Mouse (Mus musculus) midbrain, postnatal 0 days (tissue): ENCODE measurements around the gene Astn2. TPM values are rescaled to one million over a fixed set of nuclear protein-coding genes. Genes with fewer than 3 reads are reported as not detected.

ENCODE experiments used
- ATAC-seq: fragments of 200-750 bp; cut with Nextera tagmentation; 2 replicates; pipeline ENCODE4 v1.8.0; 2017; ENCODE audit warnings: moderate number of reproducible peaks, mild to moderate bottlenecking, moderate TSS enrichment, moderate library complexity; ENCODE audit not compliant: low FRiP score
- DNase-seq: peaks from one replicate; pipeline ENCODE4 v3.0.0-alpha.2; 2015; ENCODE audit warnings: low spot score
- H3K27ac ChIP-seq: fragments of 300-500 bp; sonication (generic); 2 replicates; pipeline ENCODE4 v1.5.1; 2014; ENCODE audit warnings: low read depth, mild to moderate bottlenecking, low read length, mixed read lengths
- H3K27me3 ChIP-seq: fragments of 300-500 bp; sonication (generic); 2 replicates; pipeline ENCODE4 v1.6.1; 2014; ENCODE audit warnings: low read length, control low read depth, mixed read lengths; ENCODE audit not compliant: insufficient read depth
- H3K36me3 ChIP-seq: fragments of 300-500 bp; sonication (generic); 2 replicates; pipeline ENCODE4 v1.6.1; 2014; ENCODE audit warnings: low read length, control low read depth, mixed read lengths; ENCODE audit not compliant: insufficient read depth
- H3K4me1 ChIP-seq: fragments of 300-500 bp; sonication (generic); 2 replicates; pipeline ENCODE4 v1.6.1; 2014; ENCODE audit warnings: mild to moderate bottlenecking, control low read depth, antibody characterized with exemption, low read length, mixed read lengths; ENCODE audit not compliant: insufficient read depth
- H3K4me2 ChIP-seq: fragments of 300-500 bp; sonication (generic); 2 replicates; pipeline ENCODE4 v1.6.1; 2014; ENCODE audit warnings: low read depth, mild to moderate bottlenecking, low read length, mixed read lengths; ENCODE audit not compliant: poor library complexity, severe bottlenecking
- H3K4me3 ChIP-seq: fragments of 300-500 bp; sonication (generic); 2 replicates; pipeline ENCODE4 v1.5.1; 2014; ENCODE audit warnings: low read depth, mild to moderate bottlenecking, low read length, moderate library complexity
- H3K9ac ChIP-seq: fragments of 300-500 bp; sonication (generic); replicated peaks from 2 replicates; pipeline ENCODE4 v1.6.1; 2014; ENCODE audit warnings: mild to moderate bottlenecking, low read length, moderate library complexity, mixed read lengths; ENCODE audit not compliant: poor library complexity, severe bottlenecking
- H3K9me3 ChIP-seq: fragments of 300-500 bp; sonication (generic); 2 replicates; pipeline ENCODE4 v1.6.1; 2016; ENCODE audit warnings: low read length, control low read depth
- CTCF ChIP-seq: IDR thresholded peaks from 2 replicates; pipeline ENCODE4 v1.5.1; 2016; ENCODE audit warnings: antibody characterized with exemption, mild to moderate bottlenecking
- WGBS: fragments of 180-500 bp; shearing (Covaris S2); extraction: QIAGEN DNeasy Blood & Tissue Kit; methylation state at CpG from one replicate; pipeline ENCODE4 v1.1.7; 2014; 5-methylcytosine and 5-hydroxymethylcytosine counted together
- polyA plus RNA-seq: library from polyadenylated mRNA; unstranded; fragments of >200 nt; fragmentation: Nextera tagmentation; extraction: Ambion mirVana; gene quantifications from 2 replicates; pipeline ENCODE4 v1.2.1, GENCODE M21; 2015
- total RNA-seq: library from RNA; depleted of rRNA; stranded (reverse); fragments of >200 nt; gene quantifications from 2 replicates; pipeline ENCODE4 v1.2.3, GENCODE M21; 2014

The Astn2 gene
- total and polyA plus RNA-seq, 2 experiments from 2014 or later: 2.5 to 34.9 TPM

GRCm38 (mm10) chr4:65976251-65976650 lies 428.2 kb downstream of the Astn2 start:
- no peak overlapping the region for H3K9ac ChIP-seq
- no peak overlapping the region for H3K27ac ChIP-seq
- H3K4me3 ChIP-seq: no peak overlapping the region
- no peaks in the 10 kb centered on the region for H3K9me3 ChIP-seq
- H3K36me3 ChIP-seq: no peaks in the 10 kb centered on the region
- H3K27me3 ChIP-seq: no peaks in the 10 kb centered on the region
- DNase-seq (no peak), ATAC-seq (no peak)
- TF ChIP-seq CTCF: no peak
- 78% methylated on average over 3 of the region's 3 CpGs for WGBS
- H3K4me1 ChIP-seq: no peaks in the 10 kb centered on the region
- no peak overlapping the region for H3K4me2 ChIP-seq

GRCm38 (mm10) chr4:65972395-65972794 lies 432.0 kb downstream of the Astn2 start:
- TF ChIP-seq CTCF: no peak
- Histone ChIP-seq H3K36me3 (no peaks in the 10 kb centered on the region), H3K27ac (no peak overlapping the region), H3K9me3 (no peaks in the 10 kb centered on the region), H3K4me3 (no peak overlapping the region), H3K4me1 (no peaks in the 10 kb centered on the region), H3K27me3 (no peaks in the 10 kb centered on the region), H3K4me2 (no peak overlapping the region), H3K9ac (no peak overlapping the region)
- ATAC-seq: no peak
- WGBS: 95% methylated on average over 1 of the region's 1 CpGs
- no peak for DNase-seq

- Histone ChIP-seq H3K9me3 (no peaks in the 10 kb centered on the region), H3K27me3 (no peaks in the 10 kb centered on the region), H3K4me3 (no peak overlapping the region), H3K4me2 (no peak overlapping the region), H3K27ac (no peak overlapping the region), H3K4me1 (no peaks in the 10 kb centered on the region), H3K9ac (no peak overlapping the region), H3K36me3 (no peaks in the 10 kb centered on the region)
- 76% methylated on average over 2 of the region's 2 CpGs for WGBS
- no peak; the same call in 1 of the 2 replicates for TF ChIP-seq CTCF
- DNase-seq: peak; percentile 38
- ATAC-seq: no peak
Observed at GRCm38 (mm10) chr4:65969318-65969717, 435.1 kb downstream of the Astn2 start.

- Histone ChIP-seq H3K9ac (no peak overlapping the region), H3K27me3 (no peaks in the 10 kb centered on the region), H3K4me1 (no peaks in the 10 kb centered on the region), H3K4me3 (no peak overlapping the region), H3K27ac (no peak overlapping the region), H3K4me2 (no peak overlapping the region), H3K36me3 (no peaks in the 10 kb centered on the region), H3K9me3 (no peaks in the 10 kb centered on the region)
- DNase-seq (no peak), ATAC-seq (no peak)
- no peak for TF ChIP-seq CTCF
- 72% methylated on average over 3 of the region's 3 CpGs for WGBS
Observed at GRCm38 (mm10) chr4:65964604-65965003, 439.8 kb downstream of the Astn2 start.

- H3K9ac ChIP-seq: no peak overlapping the region
- no peak overlapping the region for H3K4me2 ChIP-seq
- H3K36me3 ChIP-seq: no peaks in the 10 kb centered on the region
- H3K4me1 ChIP-seq: no peaks in the 10 kb centered on the region
- no peak for TF ChIP-seq CTCF
- H3K9me3 ChIP-seq: no peaks in the 10 kb centered on the region
- ATAC-seq (no peak), DNase-seq (no peak)
- no peaks in the 10 kb centered on the region for H3K27me3 ChIP-seq
- no peak overlapping the region for H3K27ac ChIP-seq
- no peak overlapping the region for H3K4me3 ChIP-seq
- WGBS: 63% methylated on average over 5 of the region's 5 CpGs
Observed at GRCm38 (mm10) chr4:65959188-65959759, 445.1 kb downstream of the Astn2 start.

GRCm38 (mm10) chr4:65958369-65959187 lies 445.8 kb downstream of the Astn2 start:
- no peaks in the 10 kb centered on the region for H3K4me1 ChIP-seq
- no peak for DNase-seq
- H3K9ac ChIP-seq: no peak overlapping the region
- no peaks in the 10 kb centered on the region for H3K27me3 ChIP-seq
- H3K27ac ChIP-seq: no peak overlapping the region
- no peak overlapping the region for H3K4me2 ChIP-seq
- H3K9me3 ChIP-seq: no peaks in the 10 kb centered on the region
- ATAC-seq: no peak
- WGBS: 74% methylated on average over 5 of the region's 5 CpGs
- H3K4me3 ChIP-seq: no peak overlapping the region
- no peak for TF ChIP-seq CTCF
- H3K36me3 ChIP-seq: no peaks in the 10 kb centered on the region
